Comparison of ENCODE assay signal across 9 mouse cellular contexts in genomic region chr7:18893651-18894430, GRCm38 (mm10). TPM values are rescaled to one million over a fixed set of nuclear protein-coding genes. Genes with fewer than 3 reads are reported as not detected.
A peak's percentile ranks its signal among the peaks of the same experiment; 100 is the strongest.
DNase-seq lines count a peak whose midpoint lies in the region; ATAC-seq and TF ChIP-seq lines count a peak whose summit lies in the region.
"Had no signal": no experiment of that assay in that cellular context is flagged by ENCODE, and none has a peak within 500 bp of the region (broad histone marks: within the 10 kb centered on the region; RNA-seq: fewer than 3 reads in every experiment).

No protein-coding gene starts in this region.

- peak; percentile 55 for ATAC-seq in intestine, embryonic 16.5 days
- ATAC-seq in liver, embryonic 12.5 days: peak; percentile 46

- TF ChIP-seq CTCF in thymus, adult 2 months (IDR thresholded peaks at IDR 0.05; ENCODE audit: borderline replicate concordance, control insufficient read depth, extremely low read depth, insufficient read depth, low read length, poor library complexity): no peak
- no peak for TF ChIP-seq CTCF in cortical plate, adult 2 months (IDR thresholded peaks at IDR 0.05; ENCODE audit: extremely low read depth, insufficient read depth, low read length)

- H3K79me2 ChIP-seq in myocyte (ENCODE audit: control insufficient read depth, insufficient read depth): no peaks in the 10 kb centered on the region

- peak overlapping the region; percentile 71 for H3K9ac ChIP-seq in intestine, embryonic 16.5 days (ENCODE audit: low read depth, low read length)
- peak overlapping the region; percentile 37 for H3K9ac ChIP-seq in liver, embryonic 12.5 days

- no peak for TF ChIP-seq POLR2A in thymus, adult 2 months (IDR thresholded peaks at IDR 0.05; ENCODE audit: control insufficient read depth, extremely low read depth, insufficient read depth, low read length, poor library complexity)
- TF ChIP-seq POLR2A in cortical plate, adult 2 months (IDR thresholded peaks at IDR 0.05; ENCODE audit: extremely low read depth, insufficient read depth, low read length): no peak
- peak; percentile 63 for TF ChIP-seq POLR2A in myocyte (IDR thresholded peaks at IDR 0.05; ENCODE audit: insufficient read length, low read depth)

- DNase-seq in thymus, adult 2 months: peak; percentile 32
- no peak for DNase-seq in thymus, adult 18-20 months
- peak; percentile 36 for DNase-seq in gastrocnemius, postnatal 25 days
- peak; percentile 72 for DNase-seq in testis, postnatal 14 days (ENCODE audit: low spot score)

- peak overlapping the region; percentile 25 for H3ac ChIP-seq in myocyte (ENCODE audit: control insufficient read depth, insufficient read length)

- peaks cover 8% of the 10 kb centered on the region for H3K4me1 ChIP-seq in thymus, adult 2 months (replicated peaks; ENCODE audit: control insufficient read depth, insufficient read depth, low read length)
- H3K4me1 ChIP-seq in cortical plate, adult 2 months (ENCODE audit: control insufficient read depth, insufficient read depth, low read length): peaks cover 1% of the 10 kb centered on the region; the same call in 1 of the 2 replicates
- H3K4me1 ChIP-seq in intestine, embryonic 16.5 days (ENCODE audit: control insufficient read depth, insufficient read depth, low read length): peaks cover 22% of the 10 kb centered on the region
- H3K4me1 ChIP-seq in liver, embryonic 12.5 days: peaks cover 22% of the 10 kb centered on the region

- no peak overlapping the region for H3K27ac ChIP-seq in thymus, adult 2 months (ENCODE audit: control insufficient read depth, insufficient read depth, low read length)
- H3K27ac ChIP-seq in cortical plate, adult 2 months (ENCODE audit: insufficient read depth, low read length): no peak overlapping the region
- no peak overlapping the region for H3K27ac ChIP-seq in intestine, embryonic 16.5 days (ENCODE audit: low read length)
- no peak overlapping the region for H3K27ac ChIP-seq in liver, embryonic 12.5 days

- H3K27me3 ChIP-seq in thymus, adult 2 months (ENCODE audit: control insufficient read depth, insufficient read depth, low read length): 0 out of 2 replicates have a peak, but pooled peaks cover 2% of the 10 kb centered on the region
- no peaks in the 10 kb centered on the region for H3K27me3 ChIP-seq in intestine, embryonic 16.5 days (replicated peaks; ENCODE audit: control insufficient read depth, insufficient read depth, low read length)
- H3K27me3 ChIP-seq in liver, embryonic 12.5 days (replicated peaks): peaks cover 28% of the 10 kb centered on the region
- no peaks in the 10 kb centered on the region for H3K27me3 ChIP-seq in myocyte (ENCODE audit: control insufficient read depth, insufficient read depth, insufficient read length)

- H3K4me2 ChIP-seq in intestine, embryonic 16.5 days (ENCODE audit: low read depth, low read length): peak overlapping the region; percentile 95
- peak overlapping the region; percentile 69 for H3K4me2 ChIP-seq in liver, embryonic 12.5 days
- peak overlapping the region; percentile 70 for H3K4me2 ChIP-seq in myocyte (ENCODE audit: low read depth)

- 24% methylated on average over 41 of the region's 41 CpGs for WGBS in thymus, adult 2 months
- WGBS in intestine, embryonic 16.5 days: 4% methylated on average over 40 of the region's 41 CpGs
- WGBS in liver, embryonic 12.5 days (ENCODE audit: insufficient replicate concordance): 4% methylated on average over 39 of the region's 41 CpGs

- H3K9me3 ChIP-seq in intestine, embryonic 16.5 days (ENCODE audit: control insufficient read depth, low read length): no peaks in the 10 kb centered on the region
- no peaks in the 10 kb centered on the region for H3K9me3 ChIP-seq in liver, embryonic 12.5 days (replicated peaks)

- no peak overlapping the region for H3K4me3 ChIP-seq in thymus, adult 2 months (ENCODE audit: control insufficient read depth, insufficient read depth, low read length)
- peak overlapping the region; percentile 46 for H3K4me3 ChIP-seq in cortical plate, adult 2 months (ENCODE audit: insufficient read depth, low read length)
- peak overlapping the region; percentile 44 for H3K4me3 ChIP-seq in intestine, embryonic 16.5 days (ENCODE audit: low read length)
- peak overlapping the region; percentile 42 for H3K4me3 ChIP-seq in liver, embryonic 12.5 days
- H3K4me3 ChIP-seq in myocyte: peak overlapping the region; percentile 9

- no peaks in the 10 kb centered on the region; the same call in 1 of the 2 replicates for H3K36me3 ChIP-seq in thymus, adult 2 months (ENCODE audit: control insufficient read depth, insufficient read depth, low read length)
- H3K36me3 ChIP-seq in intestine, embryonic 16.5 days (ENCODE audit: control insufficient read depth, insufficient read depth, low read length): 0 out of 2 replicates have a peak, but pooled peaks cover 2% of the 10 kb centered on the region
- H3K36me3 ChIP-seq in liver, embryonic 12.5 days: peaks cover 13% of the 10 kb centered on the region
- no peaks in the 10 kb centered on the region for H3K36me3 ChIP-seq in myocyte (ENCODE audit: control insufficient read depth, insufficient read depth)

TF ChIP-seq in myocyte, 11 proteins besides CTCF, POLR2A, EP300 and RAD21:
- peak in 1 of 3 experiments; percentile 7 for TF ChIP-seq MYOG (IDR thresholded peaks at IDR 0.05; ENCODE audit: control insufficient read depth in 1 of 3, insufficient read depth in 1 of 3, insufficient read length in 2 of 3, low read depth in 2 of 3)
- peak; percentile 59 for TF ChIP-seq POLR2AphosphoS2 (IDR thresholded peaks at IDR 0.05; ENCODE audit: insufficient read length, low read depth)
- no peak for TF ChIP-seq SRF (IDR thresholded peaks at IDR 0.05; ENCODE audit: control insufficient read depth, insufficient read length, low read depth)

RNA-seq across cellular contexts. Expression of gene Ccdc61, which starts 16.4 kb away (rescaled TPM):
- polyA plus RNA-seq in thymus, adult 2 months (2012; rRNA removed): 56.5 and 67.1 TPM in 2 replicates
- polyA plus RNA-seq in cortical plate, adult 2 months (2012; rRNA removed): 14.7 and 15.8 TPM in 2 replicates
- total RNA-seq in gastrocnemius, postnatal 25 days (2021): 1 to 10 TPM; 5.2 to 6.5 TPM
- 23.7 and 24.7 TPM in 2 replicates for polyA plus RNA-seq in intestine, embryonic 16.5 days (2015; fragmentation: Nextera tagmentation; extraction: Ambion mirVana)
- 16.8 and 18.3 TPM in 2 replicates for polyA plus RNA-seq in liver, embryonic 12.5 days (2016; fragmentation: Nextera tagmentation; extraction: Ambion mirVana)
- polyA plus RNA-seq in myocyte (2012; fragmentation: generic; extraction: Trizol): 7.7 TPM

RNA-seq across cellular contexts. Expression of gene Pglyrp1, which starts 22.7 kb away (rescaled TPM):
- 49.8 and 59.4 TPM in 2 replicates for polyA plus RNA-seq in thymus, adult 2 months (2012; rRNA removed)
- polyA plus RNA-seq in cortical plate, adult 2 months (2012; rRNA removed): 15.7 and 16.0 TPM in 2 replicates
- total RNA-seq in gastrocnemius, postnatal 25 days (2021): under 1 TPM; 0.51 to 0.67 TPM
- polyA plus RNA-seq in intestine, embryonic 16.5 days (2015; fragmentation: Nextera tagmentation; extraction: Ambion mirVana): 101 and 106 TPM in 2 replicates
- polyA plus RNA-seq in liver, embryonic 12.5 days (2016; fragmentation: Nextera tagmentation; extraction: Ambion mirVana): 8.9 and 10.0 TPM in 2 replicates
- not detected for polyA plus RNA-seq in myocyte (2012; fragmentation: generic; extraction: Trizol)

RNA-seq across cellular contexts. Expression of gene Nova2, which starts 31.8 kb away (rescaled TPM):
- polyA plus RNA-seq in thymus, adult 2 months (2012; rRNA removed): 0.39 and 0.40 TPM in 2 replicates
- polyA plus RNA-seq in cortical plate, adult 2 months (2012; rRNA removed): 22.3 and 23.3 TPM in 2 replicates
- 1 to 10 TPM; 1.7 to 2.1 TPM for total RNA-seq in gastrocnemius, postnatal 25 days (2021)
- 0.34 and 0.40 TPM in 2 replicates for polyA plus RNA-seq in intestine, embryonic 16.5 days (2015; fragmentation: Nextera tagmentation; extraction: Ambion mirVana)
- 0.13 and 0.16 TPM in 2 replicates for polyA plus RNA-seq in liver, embryonic 12.5 days (2016; fragmentation: Nextera tagmentation; extraction: Ambion mirVana)
- polyA plus RNA-seq in myocyte (2012; fragmentation: generic; extraction: Trizol): 0.06 TPM
- total RNA-seq: neutrophil, adult 5-6 weeks had no signal

RNA-seq across cellular contexts. Expression of gene Mill2, which starts 54.1 kb away (rescaled TPM):
- 1.1 and 1.6 TPM in 2 replicates for polyA plus RNA-seq in thymus, adult 2 months (2012; rRNA removed)
- polyA plus RNA-seq in cortical plate, adult 2 months (2012; rRNA removed): 2.5 and 2.6 TPM in 2 replicates
- 1 to 10 TPM; 2.8 to 3.4 TPM for total RNA-seq in gastrocnemius, postnatal 25 days (2021)
- 1.1 and 1.3 TPM in 2 replicates for polyA plus RNA-seq in intestine, embryonic 16.5 days (2015; fragmentation: Nextera tagmentation; extraction: Ambion mirVana)
- 0.07 and 0.10 TPM in 2 replicates for polyA plus RNA-seq in liver, embryonic 12.5 days (2016; fragmentation: Nextera tagmentation; extraction: Ambion mirVana)
- 0.24 TPM for polyA plus RNA-seq in myocyte (2012; fragmentation: generic; extraction: Trizol)
- total RNA-seq: neutrophil, adult 5-6 weeks had no signal

Comparison
In these comparisons a context has a peak if more than half of its experiments do, and no peak if none do; other contexts are left out.
1. DNase-seq: peak in thymus, adult 2 months (single experiment), gastrocnemius, postnatal 25 days (single experiment) and testis, postnatal 14 days (single experiment); none in thymus, adult 18-20 months (0 of 2).
2. RNA of gene Nova2, which starts 31.8 kb away (polyA plus RNA-seq): 22.3 to 23.3 TPM in cortical plate, adult 2 months; 0.34 to 0.40 TPM in intestine, embryonic 16.5 days, 0.39 to 0.40 TPM in thymus, adult 2 months, 0.13 to 0.16 TPM in liver, embryonic 12.5 days and 0.06 TPM in myocyte (single experiment); every median in the first group is over 10 times any median in the second.
3. Peak in every context shown above with its lines, with median percentiles within 50 percentile points of each other: H3K4me2 ChIP-seq.